In genomic region chr10:96592089-96592488, GRCm38 (mm10) we compare ENCODE assay signal across 20 mouse cellular contexts.
"Had no signal": no experiment of that assay in that cellular context is flagged by ENCODE, and none has a peak within 500 bp of the region (broad histone marks: within the 10 kb centered on the region; RNA-seq: fewer than 3 reads in every experiment).

No protein-coding gene starts in this region.

- ATAC-seq: liver, embryonic 12.5 days; lung, postnatal 0 days; midbrain, embryonic 15.5 days had no signal

- H3K9me3 ChIP-seq: liver, embryonic 12.5 days; lung, embryonic 15.5 days; megakaryocyte, embryonic 14.5 days; midbrain, embryonic 12.5 days; midbrain, embryonic 15.5 days; neural tube, embryonic 12.5 days; stomach, embryonic 15.5 days had no signal

- H3K4me1 ChIP-seq: liver, embryonic 12.5 days; midbrain, embryonic 15.5 days; neural tube, embryonic 12.5 days; stomach, embryonic 15.5 days had no signal

- H3K36me3 ChIP-seq: liver, embryonic 12.5 days; lung, embryonic 15.5 days; midbrain, embryonic 12.5 days; midbrain, embryonic 15.5 days; neural tube, embryonic 12.5 days; stomach, embryonic 15.5 days had no signal

- H3K27me3 ChIP-seq: liver, embryonic 12.5 days; lung, embryonic 15.5 days; midbrain, embryonic 12.5 days; midbrain, embryonic 15.5 days; neural tube, embryonic 12.5 days; stomach, embryonic 15.5 days had no signal

- DNase-seq: lung, adult 2 months; lung, postnatal 14 days; lung, postnatal 36 days; retina, postnatal 1 day; right cerebral cortex, adult 18-20 months; right cerebral cortex, postnatal 25 days; right cerebral cortex, postnatal 4 days; thymus, postnatal 25 days; thymus, postnatal 4 days had no signal

- H3K4me2 ChIP-seq: liver, embryonic 12.5 days; lung, embryonic 15.5 days; midbrain, embryonic 12.5 days; midbrain, embryonic 15.5 days; neural tube, embryonic 12.5 days; stomach, embryonic 15.5 days had no signal

- H3K4me3 ChIP-seq: liver, embryonic 12.5 days; lung, embryonic 15.5 days; megakaryocyte, embryonic 14.5 days; midbrain, embryonic 12.5 days; midbrain, embryonic 15.5 days; neural tube, embryonic 12.5 days; stomach, embryonic 15.5 days had no signal

- H3K27ac ChIP-seq: liver, embryonic 12.5 days; liver, embryonic 14.5 days; lung, embryonic 15.5 days; macrophage; midbrain, embryonic 12.5 days; midbrain, embryonic 15.5 days; neural tube, embryonic 12.5 days; stomach, embryonic 15.5 days; stomach, postnatal 0 days had no signal

- H3K9ac ChIP-seq: liver, embryonic 12.5 days; liver, embryonic 14.5 days; lung, embryonic 15.5 days; midbrain, embryonic 12.5 days; midbrain, embryonic 15.5 days; neural tube, embryonic 12.5 days; stomach, embryonic 15.5 days had no signal
